Mouse (Mus musculus) megakaryocyte, embryonic 14.5 days (primary cell): ENCODE results near the gene H2-Eb2.

Experiments used
- FLI1 ChIP-seq: IDR thresholded peaks from 2 replicates; pipeline ENCODE4 v1.6.1; 2012; ENCODE audit warnings: low read length, inconsistent platforms, mixed read lengths
- GATA1 ChIP-seq: IDR thresholded peaks from 3 replicates; pipeline ENCODE4 v1.6.1; 2012; ENCODE audit warnings: mixed read lengths, low read length, inconsistent platforms, borderline replicate concordance

DNA sequence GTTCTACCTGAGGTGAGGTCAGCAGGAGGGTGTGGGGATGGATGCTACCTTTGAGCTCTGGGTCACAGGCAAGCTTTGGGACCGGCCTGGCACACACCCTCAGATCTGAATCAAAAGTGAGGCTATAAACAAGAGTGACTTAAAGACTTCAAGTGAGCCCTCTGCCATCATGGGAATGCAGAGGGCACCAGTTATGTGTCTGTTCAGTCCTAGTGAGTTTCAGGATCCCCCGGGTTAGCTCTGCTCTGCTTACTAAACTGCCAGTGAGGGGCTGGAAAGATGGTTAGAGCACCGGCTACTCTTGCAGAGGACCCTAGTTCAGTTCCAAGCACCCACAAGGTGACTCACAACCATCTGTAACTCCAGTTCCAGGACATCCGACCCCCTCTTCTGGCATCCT is 32.9 kb upstream of the H2-Eb2 start:
- no peak for TF ChIP-seq GATA1
- no peak for TF ChIP-seq FLI1
